Mouse (Mus musculus) CD4-positive, CD25-positive, alpha-beta regulatory T cell, adult 2 months (primary cell): ENCODE results near the gene Spice1.
A peak's percentile ranks its signal among the peaks of the same experiment; 100 is the strongest.

Experiments
- DNase-seq: peaks from one replicate; pipeline ENCODE4 v3.0.0-alpha.2; 2012; ENCODE audit warnings: low read depth, low spot score

Gene Spice1

GRCm38 (mm10) chr16:44365522-44365921, 18.6 kb downstream of the Spice1 start:
- no peak for DNase-seq

GRCm38 (mm10) chr16:44375459-44375858, 28.5 kb downstream of the Spice1 start:
- no peak for DNase-seq

- DNase-seq = no peak
Measured at GRCm38 (mm10) chr16:44380006-44380405, 33.1 kb downstream of the Spice1 start.

- no peak for DNase-seq
Measured at GRCm38 (mm10) chr16:44381578-44381977, 34.7 kb downstream of the Spice1 start.

GRCm38 (mm10) chr16:44383549-44383948, 36.6 kb downstream of the Spice1 start:
- no peak for DNase-seq

GRCm38 (mm10) chr16:44384251-44384650, 37.3 kb downstream of the Spice1 start:
- DNase-seq = no peak

- peak; percentile 64 for DNase-seq
Measured at GRCm38 (mm10) chr16:44391877-44392548, 45.1 kb downstream of the Spice1 start.

- peak; percentile 84 for DNase-seq
Measured at GRCm38 (mm10) chr16:44394577-44395243, 47.8 kb downstream of the Spice1 start, which contains the start of gene Cfap44. Cfap44 (plus strand) TSS chr16:44394796.

GRCm38 (mm10) chr16:44404933-44405332, 58.0 kb downstream of the Spice1 start:
- DNase-seq = no peak

GRCm38 (mm10) chr16:44407211-44407610, 60.3 kb downstream of the Spice1 start:
- no peak for DNase-seq

GRCm38 (mm10) chr16:44408290-44408689, 61.4 kb downstream of the Spice1 start:
- DNase-seq = no peak

GRCm38 (mm10) chr16:44410176-44410575, 63.3 kb downstream of the Spice1 start:
- DNase-seq = no peak

- DNase-seq = no peak
Measured at GRCm38 (mm10) chr16:44417596-44417995, 70.7 kb downstream of the Spice1 start.

- no peak for DNase-seq
Measured at GRCm38 (mm10) chr16:44421735-44422134, 74.8 kb downstream of the Spice1 start.

- DNase-seq = no peak
Measured at GRCm38 (mm10) chr16:44423499-44423898, 76.6 kb downstream of the Spice1 start.

- DNase-seq = no peak
Measured at GRCm38 (mm10) chr16:44428456-44428855, 81.5 kb downstream of the Spice1 start.

- DNase-seq = no peak
Measured at GRCm38 (mm10) chr16:44430021-44430420, 83.1 kb downstream of the Spice1 start.

- no peak for DNase-seq
Measured at GRCm38 (mm10) chr16:44434931-44435330, 88.0 kb downstream of the Spice1 start.

GRCm38 (mm10) chr16:44435481-44435880, 88.6 kb downstream of the Spice1 start:
- no peak for DNase-seq
